Mouse (Mus musculus): ENCODE measurements around the gene Tubb3.

- TF ChIP-seq CTCF (IDR thresholded peaks at IDR 0.05; ENCODE audit: low read depth, low read length) (no peak), POLR2A (IDR thresholded peaks at IDR 0.05; ENCODE audit: borderline replicate concordance, low read depth, low read length) (no peak)
Measured at GRCm38 (mm10) chr8:123453291-123453690, 42.1 kb downstream of the Tubb3 start.
